ENCODE assay signal across 11 mouse cellular contexts in the genomic region with DNA sequence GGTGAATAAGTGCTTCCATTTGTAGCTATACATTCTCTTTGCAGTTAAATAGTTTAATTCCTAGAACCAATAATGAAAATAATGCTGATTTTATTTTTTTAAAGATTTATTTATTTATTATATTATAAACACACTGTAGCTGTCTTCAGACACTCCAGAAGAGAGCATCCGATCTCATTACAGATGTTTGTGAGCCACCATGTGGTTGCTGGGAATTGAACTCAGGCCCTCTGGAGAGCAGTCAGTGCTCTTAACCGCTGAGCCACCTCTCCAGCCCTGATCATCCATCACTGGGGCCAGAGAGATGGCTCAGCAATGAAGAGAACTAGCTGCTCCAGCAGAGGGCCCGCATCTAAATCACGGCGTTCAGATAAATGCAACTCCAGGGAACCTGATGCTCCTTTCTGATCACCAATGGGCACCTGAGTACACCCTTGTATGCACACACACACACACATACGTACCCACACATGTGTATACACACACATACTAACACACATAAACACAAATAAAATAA. TPM values are rescaled to one million over a fixed set of nuclear protein-coding genes. Genes with fewer than 3 reads are reported as not detected.
A peak's percentile ranks its signal among the peaks of the same experiment; 100 is the strongest.
DNase-seq lines count a peak whose midpoint lies in the region; ATAC-seq and TF ChIP-seq lines count a peak whose summit lies in the region.
"Had no signal": no experiment of that assay in that cellular context is flagged by ENCODE, and none has a peak within 500 bp of the region (broad histone marks: within the 10 kb centered on the region; RNA-seq: fewer than 3 reads in every experiment).

No protein-coding gene starts in this region.

- no peak overlapping the region for H3K4me3 ChIP-seq in heart, embryonic 12.5 days
- no peak overlapping the region for H3K4me3 ChIP-seq in midbrain, postnatal 0 days (ENCODE audit: low read depth, low read length)
- no peak overlapping the region for H3K4me3 ChIP-seq in midbrain, embryonic 10.5 days
- no peak overlapping the region for H3K4me3 ChIP-seq in stomach, postnatal 0 days (ENCODE audit: low read depth, low read length)

- no peak overlapping the region for H3K9ac ChIP-seq in heart, embryonic 12.5 days
- no peak overlapping the region for H3K9ac ChIP-seq in midbrain, postnatal 0 days (replicated peaks; ENCODE audit: low read length, poor library complexity, severe bottlenecking)
- H3K9ac ChIP-seq in stomach, postnatal 0 days (ENCODE audit: low read length) = no peak overlapping the region
- H3K9ac ChIP-seq: limb, embryonic 15.5 days had no signal

- no peak for TF ChIP-seq EP300 in stomach, postnatal 0 days (optimal IDR thresholded peaks at IDR 0.05)

- WGBS in heart, embryonic 12.5 days = 62% methylated on average over 6 of the region's 6 CpGs
- 54% methylated on average over 6 of the region's 6 CpGs for WGBS in midbrain, postnatal 0 days
- 65% methylated on average over 6 of the region's 6 CpGs for WGBS in midbrain, embryonic 10.5 days
- WGBS in stomach, postnatal 0 days = 55% methylated on average over 6 of the region's 6 CpGs

- H3K4me2 ChIP-seq in heart, embryonic 12.5 days = peak overlapping the region; percentile 11; the same call in 1 of the 2 replicates
- peak overlapping the region; percentile 18; the same call in 1 of the 2 replicates for H3K4me2 ChIP-seq in midbrain, postnatal 0 days (ENCODE audit: low read depth, low read length, poor library complexity, severe bottlenecking)
- H3K4me2 ChIP-seq in stomach, postnatal 0 days (replicated peaks; ENCODE audit: low read depth) = no peak overlapping the region
- H3K4me2 ChIP-seq: limb, embryonic 15.5 days had no signal

- no peak for ATAC-seq in CD4-positive, CD25-positive, alpha-beta regulatory T cell, adult 4 months
- ATAC-seq in heart, embryonic 12.5 days (ENCODE audit: insufficient number of reproducible peaks, low FRiP score) = no peak
- ATAC-seq in midbrain, postnatal 0 days (ENCODE audit: low FRiP score) = no peak
- no peak for ATAC-seq in stomach, postnatal 0 days (ENCODE audit: low FRiP score, low TSS enrichment)
- ATAC-seq: Patski had no signal

- peak; percentile 32 for DNase-seq in CD4-positive, CD25-positive, alpha-beta regulatory T cell, adult 2 months (ENCODE audit: low read depth, low spot score)
- DNase-seq in heart, adult 8-10 months (ENCODE audit: low spot score) = no peak
- DNase-seq in midbrain, postnatal 0 days (ENCODE audit: low spot score) = no peak
- no peak for DNase-seq in midbrain, embryonic 10.5 days (ENCODE audit: low spot score)
- no peak for DNase-seq in stomach, postnatal 0 days (ENCODE audit: low spot score)
- DNase-seq in left cerebral cortex, adult 9 months (ENCODE audit: low spot score in 2 of 2) = no peak
- DNase-seq: lung, postnatal 36 days had no signal

- peaks cover 10% of the 10 kb centered on the region; the same call in 1 of the 2 replicates for H3K4me1 ChIP-seq in heart, embryonic 12.5 days (replicated peaks)
- H3K4me1 ChIP-seq in midbrain, postnatal 0 days (ENCODE audit: insufficient read depth, low read length) = peaks cover 7% of the 10 kb centered on the region; the same call in 1 of the 2 replicates
- peaks cover 25% of the 10 kb centered on the region for H3K4me1 ChIP-seq in midbrain, embryonic 10.5 days
- H3K4me1 ChIP-seq in stomach, postnatal 0 days (replicated peaks; ENCODE audit: control insufficient read depth, insufficient read depth) = peaks cover 5% of the 10 kb centered on the region; the same call in 1 of the 2 replicates

- H3K36me3 ChIP-seq in heart, embryonic 12.5 days = peaks cover 11% of the 10 kb centered on the region
- 0 out of 2 replicates have a peak, but pooled peaks cover 3% of the 10 kb centered on the region for H3K36me3 ChIP-seq in midbrain, postnatal 0 days (ENCODE audit: insufficient read depth, low read length)
- peaks cover 9% of the 10 kb centered on the region for H3K36me3 ChIP-seq in midbrain, embryonic 10.5 days
- no peaks in the 10 kb centered on the region for H3K36me3 ChIP-seq in stomach, postnatal 0 days (ENCODE audit: control insufficient read depth, insufficient read depth, low read length)

- H3K9me3 ChIP-seq in heart, embryonic 12.5 days (replicated peaks) = no peaks in the 10 kb centered on the region
- H3K9me3 ChIP-seq in midbrain, postnatal 0 days (ENCODE audit: low read length) = no peaks in the 10 kb centered on the region
- H3K9me3 ChIP-seq in midbrain, embryonic 10.5 days (replicated peaks) = no peaks in the 10 kb centered on the region
- no peaks in the 10 kb centered on the region for H3K9me3 ChIP-seq in stomach, postnatal 0 days (ENCODE audit: control insufficient read depth, low read length)
- H3K9me3 ChIP-seq: limb, embryonic 15.5 days had no signal

- TF ChIP-seq CTCF in midbrain, postnatal 0 days (IDR thresholded peaks at IDR 0.05) = no peak
- TF ChIP-seq CTCF in stomach, postnatal 0 days (IDR thresholded peaks at IDR 0.05; ENCODE audit: low read depth) = 0 out of 2 replicates have a peak, but pooled peaks have one; percentile 2

- no peak overlapping the region for H3K27ac ChIP-seq in heart, embryonic 12.5 days (ENCODE audit: poor library complexity, severe bottlenecking)
- no peak overlapping the region for H3K27ac ChIP-seq in midbrain, postnatal 0 days (ENCODE audit: low read depth, low read length)
- no peak overlapping the region for H3K27ac ChIP-seq in midbrain, embryonic 10.5 days (replicated peaks)
- H3K27ac ChIP-seq in stomach, postnatal 0 days (replicated peaks) = no peak overlapping the region
- H3K27ac ChIP-seq: limb, embryonic 15.5 days had no signal

- no peaks in the 10 kb centered on the region for H3K27me3 ChIP-seq in heart, embryonic 12.5 days (replicated peaks)
- H3K27me3 ChIP-seq in midbrain, postnatal 0 days (ENCODE audit: insufficient read depth, low read length) = no peaks in the 10 kb centered on the region
- peaks cover 31% of the 10 kb centered on the region for H3K27me3 ChIP-seq in midbrain, embryonic 10.5 days (ENCODE audit: low read depth, poor library complexity, severe bottlenecking)
- H3K27me3 ChIP-seq in stomach, postnatal 0 days (ENCODE audit: control insufficient read depth, insufficient read depth, low read length) = no peaks in the 10 kb centered on the region
- H3K27me3 ChIP-seq: limb, embryonic 15.5 days had no signal

RNA-seq across cellular contexts. Expression of a gene that starts 3.5 kb away (rescaled TPM):
- polyA plus RNA-seq in CD4-positive, CD25-positive, alpha-beta regulatory T cell, adult 4 months (2017; shearing (Covaris generic)) = 10 to 100 TPM in 1 of 2 experiments, 1 to 10 TPM in 1; 9.7 to 18.9 TPM
- polyA plus RNA-seq in heart, embryonic 12.5 days (2016; fragmentation: Nextera tagmentation; extraction: Ambion mirVana) = 24.0 and 25.4 TPM in 2 replicates
- total RNA-seq in heart, adult 8-10 months (2022) = 10 to 100 TPM; 19.8 to 22.4 (median 21.7) TPM
- 35.9 and 36.2 TPM in 2 replicates for total RNA-seq in midbrain, postnatal 0 days (2014; rRNA removed)
- 14.7 and 15.2 TPM in 2 replicates for polyA plus RNA-seq in midbrain, postnatal 0 days (2015; fragmentation: Nextera tagmentation; extraction: Ambion mirVana)
- polyA plus RNA-seq in midbrain, embryonic 10.5 days (2016; fragmentation: Nextera tagmentation; extraction: Ambion mirVana) = 5.5 and 6.1 TPM in 2 replicates
- 31.8 and 35.7 TPM in 2 replicates for polyA plus RNA-seq in stomach, postnatal 0 days (2015; fragmentation: Nextera tagmentation; extraction: Ambion mirVana)
